Mouse (Mus musculus): ENCODE results near the gene BC025920. TPM values are rescaled to one million over a fixed set of nuclear protein-coding genes. Genes with fewer than 3 reads are reported as not detected.

Gene BC025920
- total RNA-seq, 2 experiments from 2014 or later, result 4.2 to 5.0 TPM

GRCm38 (mm10) chr10:81568381-81569191, 37.5 kb upstream of the BC025920 start:
- Histone ChIP-seq H3K27ac (no peak overlapping the region), H3K4me3 (no peak overlapping the region)
- DNase-seq (ENCODE audit: low spot score in 2 of 2), result no peak
- no peak for TF ChIP-seq CTCF (conservative IDR thresholded peaks at IDR 0.05)

- Histone ChIP-seq H3K4me3 (no peak overlapping the region), H3K27ac (no peak overlapping the region)
- DNase-seq (ENCODE audit: low spot score in 2 of 2), result no peak
- TF ChIP-seq CTCF (conservative IDR thresholded peaks at IDR 0.05), result no peak
These were observed 36.4 kb upstream of the BC025920 start for GRCm38 (mm10) chr10:81569507-81570237.

GRCm38 (mm10) chr10:81570238-81570800, 35.8 kb upstream of the BC025920 start:
- TF ChIP-seq CTCF (conservative IDR thresholded peaks at IDR 0.05), result no peak
- DNase-seq (ENCODE audit: low spot score in 2 of 2), result no peak
- H3K27ac ChIP-seq, result peak overlapping the region; percentile 93; the same call in 1 of the 2 replicates
- peak overlapping the region; percentile 71 for H3K4me3 ChIP-seq

GRCm38 (mm10) chr10:81570831-81571500, 35.1 kb upstream of the BC025920 start:
- no peak; the same call in 1 of the 2 replicates for TF ChIP-seq CTCF (conservative IDR thresholded peaks at IDR 0.05)
- peak overlapping the region; percentile 93 for H3K27ac ChIP-seq
- H3K4me3 ChIP-seq, result peak overlapping the region; percentile 71
- peak; percentile 94 to 95 for DNase-seq (ENCODE audit: low spot score in 2 of 2)

GRCm38 (mm10) chr10:81571501-81571876, 34.6 kb upstream of the BC025920 start:
- H3K27ac ChIP-seq, result peak overlapping the region; percentile 93

GRCm38 (mm10) chr10:81572133-81572671, 33.9 kb upstream of the BC025920 start:
- TF ChIP-seq CTCF (conservative IDR thresholded peaks at IDR 0.05), result no peak
- Histone ChIP-seq H3K4me3 (peak overlapping the region; percentile 71; the same call in 1 of the 2 replicates), H3K27ac (no peak overlapping the region)
- DNase-seq (ENCODE audit: low spot score in 2 of 2), result no peak

More at GRCm38 (mm10) chr10:81571501-81571876, 34.6 kb upstream of the BC025920 start:
- peak overlapping the region; percentile 71 for H3K4me3 ChIP-seq
- peak; percentile 99 to 100 for DNase-seq (ENCODE audit: low spot score in 2 of 2)
- TF ChIP-seq CTCF (conservative IDR thresholded peaks at IDR 0.05), result no peak

GRCm38 (mm10) chr10:81572975-81573374, 33.1 kb upstream of the BC025920 start:
- DNase-seq (ENCODE audit: low spot score in 2 of 2), result no peak
- TF ChIP-seq CTCF (conservative IDR thresholded peaks at IDR 0.05), result no peak
- Histone ChIP-seq H3K27ac (no peak overlapping the region), H3K4me3 (no peak overlapping the region)

GRCm38 (mm10) chr10:81574081-81575056, 31.7 kb upstream of the BC025920 start, which contains the start of gene Tle2:
Gene Tle2, plus strand, starts transcription at chr10:81574561.
- no peak for DNase-seq (ENCODE audit: low spot score in 2 of 2)
- peak within 1 kb of the TSS; percentile 88 for H3K4me3 ChIP-seq
- peak within 1 kb of the TSS; percentile 85 for H3K27ac ChIP-seq
- 0 out of 2 replicates have a peak, but pooled peaks have one; percentile 13 for TF ChIP-seq CTCF (conservative IDR thresholded peaks at IDR 0.05)

GRCm38 (mm10) chr10:81575208-81575631, 30.9 kb upstream of the BC025920 start:
- no peak for DNase-seq (ENCODE audit: low spot score in 2 of 2)
- TF ChIP-seq CTCF (conservative IDR thresholded peaks at IDR 0.05), result no peak
- Histone ChIP-seq H3K4me3 (peak overlapping the region; percentile 88), H3K27ac (peak overlapping the region; percentile 85)

GRCm38 (mm10) chr10:81575695-81576094, 30.4 kb upstream of the BC025920 start:
- no peak for TF ChIP-seq CTCF (conservative IDR thresholded peaks at IDR 0.05)
- DNase-seq (ENCODE audit: low spot score in 2 of 2), result no peak
- Histone ChIP-seq H3K4me3 (peak overlapping the region; percentile 88), H3K27ac (peak overlapping the region; percentile 85; the same call in 1 of the 2 replicates)

GRCm38 (mm10) chr10:81579967-81580366, 26.1 kb upstream of the BC025920 start:
- H3K27ac ChIP-seq, result no peak overlapping the region
- H3K4me3 ChIP-seq, result no peak overlapping the region
- TF ChIP-seq CTCF (conservative IDR thresholded peaks at IDR 0.05), result no peak
- no peak for DNase-seq (ENCODE audit: low spot score in 2 of 2)
